Comparison of ENCODE assay signal across 8 mouse cellular contexts in the genomic region with DNA sequence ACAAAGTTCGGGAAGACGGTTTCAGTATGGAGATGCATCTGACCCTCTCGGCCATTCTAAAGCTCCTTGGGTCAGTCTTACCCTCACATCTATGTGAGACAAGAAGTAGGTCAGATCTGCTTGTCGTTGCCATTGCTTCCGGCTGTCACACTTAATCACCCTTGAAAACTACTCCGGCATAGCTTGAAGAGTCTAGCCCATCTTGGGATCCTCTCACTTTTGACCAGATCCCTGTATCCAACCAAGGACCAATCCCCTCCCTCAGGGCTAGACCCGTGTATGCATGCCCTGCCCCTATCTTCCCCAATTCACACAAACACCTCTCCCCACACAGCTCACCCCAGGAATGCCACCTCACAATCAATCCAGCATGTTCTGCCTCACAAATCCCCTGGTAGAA.
"Had no signal": no experiment of that assay in that cellular context is flagged by ENCODE, and none has a peak within 500 bp of the region (broad histone marks: within the 10 kb centered on the region; RNA-seq: fewer than 3 reads in every experiment).

No protein-coding gene starts in this region.

- H3K4me3 ChIP-seq: lung, embryonic 15.5 days; megakaryocyte, embryonic 14.5 days; midbrain, embryonic 13.5 days; midbrain, embryonic 15.5 days; neural tube, embryonic 12.5 days; stomach, embryonic 15.5 days had no signal

- H3K27ac ChIP-seq: lung, embryonic 15.5 days; macrophage; midbrain, embryonic 13.5 days; midbrain, embryonic 15.5 days; neural tube, embryonic 12.5 days; stomach, embryonic 15.5 days; stomach, postnatal 0 days had no signal
